Mouse (Mus musculus): ENCODE data around the gene Akap7.

The Akap7 gene

GRCm38 (mm10) chr10:25234080-25234479 lies 73.6 kb downstream of the Akap7 start:
- no peak for TF ChIP-seq GATA4 (IDR thresholded peaks at IDR 0.05; ENCODE audit: insufficient replicate concordance, low read length)

- no peak for TF ChIP-seq GATA4 (IDR thresholded peaks at IDR 0.05; ENCODE audit: insufficient replicate concordance, low read length)
Observed at GRCm38 (mm10) chr10:25232700-25233099, 75.0 kb downstream of the Akap7 start.

- no peak for TF ChIP-seq GATA4 (IDR thresholded peaks at IDR 0.05; ENCODE audit: insufficient replicate concordance, low read length)
Observed at GRCm38 (mm10) chr10:25231358-25231757, 76.3 kb downstream of the Akap7 start.

GRCm38 (mm10) chr10:25224371-25224770 lies 83.3 kb downstream of the Akap7 start:
- no peak for TF ChIP-seq GATA4 (IDR thresholded peaks at IDR 0.05; ENCODE audit: insufficient replicate concordance, low read length)

GRCm38 (mm10) chr10:25220754-25221153 lies 86.9 kb downstream of the Akap7 start:
- no peak for TF ChIP-seq GATA4 (IDR thresholded peaks at IDR 0.05; ENCODE audit: insufficient replicate concordance, low read length)

- no peak for TF ChIP-seq GATA4 (IDR thresholded peaks at IDR 0.05; ENCODE audit: insufficient replicate concordance, low read length)
Observed at GRCm38 (mm10) chr10:25219901-25220495, 87.7 kb downstream of the Akap7 start.

- no peak for TF ChIP-seq GATA4 (IDR thresholded peaks at IDR 0.05; ENCODE audit: insufficient replicate concordance, low read length)
Observed at GRCm38 (mm10) chr10:25219220-25219628, 88.4 kb downstream of the Akap7 start.

- TF ChIP-seq GATA4 (IDR thresholded peaks at IDR 0.05; ENCODE audit: insufficient replicate concordance, low read length), result no peak
Observed at GRCm38 (mm10) chr10:25218746-25219145, 88.9 kb downstream of the Akap7 start.

- no peak for TF ChIP-seq GATA4 (IDR thresholded peaks at IDR 0.05; ENCODE audit: insufficient replicate concordance, low read length)
Observed at GRCm38 (mm10) chr10:25215977-25216376, 91.7 kb downstream of the Akap7 start.

GRCm38 (mm10) chr10:25213716-25214115 lies 94.0 kb downstream of the Akap7 start:
- TF ChIP-seq GATA4 (IDR thresholded peaks at IDR 0.05; ENCODE audit: insufficient replicate concordance, low read length), result no peak

GRCm38 (mm10) chr10:25208619-25209018 lies 99.1 kb downstream of the Akap7 start:
- no peak for TF ChIP-seq GATA4 (IDR thresholded peaks at IDR 0.05; ENCODE audit: insufficient replicate concordance, low read length)

GRCm38 (mm10) chr10:25207866-25208265 lies 99.8 kb downstream of the Akap7 start:
- TF ChIP-seq GATA4 (IDR thresholded peaks at IDR 0.05; ENCODE audit: insufficient replicate concordance, low read length), result no peak

GRCm38 (mm10) chr10:25200691-25201090 lies 107.0 kb downstream of the Akap7 start:
- TF ChIP-seq GATA4 (IDR thresholded peaks at IDR 0.05; ENCODE audit: insufficient replicate concordance, low read length), result no peak

GRCm38 (mm10) chr10:25199510-25200353 lies 107.9 kb downstream of the Akap7 start:
- no peak for TF ChIP-seq GATA4 (IDR thresholded peaks at IDR 0.05; ENCODE audit: insufficient replicate concordance, low read length)

GRCm38 (mm10) chr10:25198575-25198974 lies 109.1 kb downstream of the Akap7 start:
- TF ChIP-seq GATA4 (IDR thresholded peaks at IDR 0.05; ENCODE audit: insufficient replicate concordance, low read length), result no peak

GRCm38 (mm10) chr10:25198048-25198447 lies 109.6 kb downstream of the Akap7 start:
- TF ChIP-seq GATA4 (IDR thresholded peaks at IDR 0.05; ENCODE audit: insufficient replicate concordance, low read length), result no peak

All from liver, adult (tissue).